Mouse (Mus musculus): ENCODE measurements around the gene Tmem179. TPM values are rescaled to one million over a fixed set of nuclear protein-coding genes. Genes with fewer than 3 reads are reported as not detected.

The Tmem179 gene
- polyA plus RNA-seq, 1 experiment from 2014 or later = 84.0 TPM

GRCm38 (mm10) chr12:112518105-112518504 is 1.6 kb upstream of the Tmem179 start:
- H3K4me1 ChIP-seq = peaks cover 17% of the 10 kb centered on the region
- H3K4me3 ChIP-seq (replicated peaks) = no peak overlapping the region
- no peaks in the 10 kb centered on the region for H3K36me3 ChIP-seq
- no peak overlapping the region for H3K4me2 ChIP-seq
- H3K9me3 ChIP-seq (replicated peaks) = no peaks in the 10 kb centered on the region
- ATAC-seq (ENCODE audit: low FRiP score) = no peak
- H3K27me3 ChIP-seq (replicated peaks) = no peaks in the 10 kb centered on the region
- no peak overlapping the region for H3K27ac ChIP-seq (replicated peaks)
- WGBS = 53% methylated on average over 4 of the region's 4 CpGs
- H3K9ac ChIP-seq (replicated peaks) = no peak overlapping the region

DNA sequence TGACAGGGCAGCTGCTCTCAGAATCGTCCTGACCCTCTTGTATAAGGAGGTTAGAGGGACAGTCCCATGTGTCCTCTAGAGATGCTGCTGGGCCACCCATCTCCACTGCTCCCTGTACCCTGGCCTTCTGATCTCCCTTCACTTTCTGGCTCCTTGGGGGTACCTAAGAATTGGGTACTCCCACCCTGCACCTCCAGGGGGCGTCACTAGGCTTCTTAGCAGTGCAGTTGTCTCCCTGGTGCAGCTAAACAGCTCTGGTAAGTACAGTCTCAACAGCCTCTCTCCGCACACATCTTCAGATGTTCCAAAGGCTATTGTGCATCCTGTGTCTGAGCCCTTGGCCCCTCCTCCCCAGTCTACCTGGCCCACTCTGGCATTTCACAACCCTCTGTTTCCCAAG is 1.6 kb downstream of the Tmem179 start:
- Histone ChIP-seq H3K36me3 (no peaks in the 10 kb centered on the region), H3K9me3 (replicated peaks) (no peaks in the 10 kb centered on the region), H3K4me3 (replicated peaks) (no peak overlapping the region), H3K27me3 (replicated peaks) (no peaks in the 10 kb centered on the region), H3K9ac (replicated peaks) (no peak overlapping the region), H3K4me2 (no peak overlapping the region), H3K4me1 (peaks cover 38% of the 10 kb centered on the region), H3K27ac (replicated peaks) (no peak overlapping the region)
- ATAC-seq (ENCODE audit: low FRiP score) = no peak
- 49% methylated on average over 3 of the region's 3 CpGs for WGBS

GRCm38 (mm10) chr12:112510733-112511372 is 5.7 kb downstream of the Tmem179 start:
- ATAC-seq (ENCODE audit: low FRiP score) = peak; percentile 85
- Histone ChIP-seq H3K27ac (replicated peaks) (peak overlapping the region; percentile 79), H3K9me3 (replicated peaks) (no peaks in the 10 kb centered on the region), H3K36me3 (no peaks in the 10 kb centered on the region), H3K27me3 (replicated peaks) (no peaks in the 10 kb centered on the region; the same call in 1 of the 2 replicates), H3K4me2 (peak overlapping the region; percentile 68), H3K9ac (replicated peaks) (peak overlapping the region; percentile 47), H3K4me3 (replicated peaks) (peak overlapping the region; percentile 43), H3K4me1 (peaks cover 62% of the 10 kb centered on the region)
- 2% methylated on average over 62 of the region's 62 CpGs for WGBS

DNA sequence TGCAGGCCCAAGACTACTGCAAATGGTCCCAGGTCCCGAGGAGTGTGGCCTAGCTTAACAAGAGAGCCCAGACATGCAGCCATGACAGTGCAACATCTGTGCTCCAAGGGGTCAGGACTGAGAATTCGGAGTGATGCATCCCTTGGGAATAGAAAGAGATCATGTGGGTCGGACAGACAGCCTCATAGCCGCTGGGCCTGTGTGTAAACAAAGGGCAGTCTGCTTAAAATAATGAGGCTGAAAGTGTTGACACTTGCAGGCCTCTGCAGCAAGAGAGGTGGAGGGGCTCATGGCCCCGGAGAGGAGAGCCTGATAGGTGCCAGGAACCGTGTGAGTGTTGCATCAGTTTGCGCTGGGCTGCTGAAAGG is 6.2 kb downstream of the Tmem179 start:
- Histone ChIP-seq H3K9ac (replicated peaks) (peak overlapping the region; percentile 47), H3K4me2 (peak overlapping the region; percentile 68), H3K4me3 (replicated peaks) (peak overlapping the region; percentile 43), H3K4me1 (peaks cover 62% of the 10 kb centered on the region), H3K9me3 (replicated peaks) (no peaks in the 10 kb centered on the region), H3K27ac (replicated peaks) (peak overlapping the region; percentile 79), H3K36me3 (no peaks in the 10 kb centered on the region), H3K27me3 (replicated peaks) (no peaks in the 10 kb centered on the region; the same call in 1 of the 2 replicates)
- WGBS = 16% methylated on average over 7 of the region's 7 CpGs
- no peak for ATAC-seq (ENCODE audit: low FRiP score)

DNA sequence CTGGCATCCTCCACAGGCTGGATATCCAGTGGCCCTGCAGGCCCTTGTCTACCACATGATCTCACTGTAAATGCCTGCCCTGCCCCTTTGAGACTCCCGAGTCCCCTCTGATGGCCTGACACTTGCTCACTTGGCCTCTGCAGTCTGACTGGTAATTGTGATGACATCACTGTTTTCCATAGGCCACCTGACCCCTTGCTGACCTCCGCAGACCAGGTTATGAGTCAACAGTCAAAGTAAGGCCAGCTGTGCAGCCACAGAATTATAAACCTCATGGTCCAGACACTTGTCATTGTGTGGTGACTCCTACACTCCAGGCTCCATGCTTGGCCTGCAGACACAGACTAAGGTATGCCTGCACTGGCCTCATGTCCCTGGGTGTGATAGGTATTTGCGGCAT is 8.6 kb downstream of the Tmem179 start:
- Histone ChIP-seq H3K4me2 (peak overlapping the region; percentile 68), H3K9me3 (replicated peaks) (no peaks in the 10 kb centered on the region), H3K4me1 (peaks cover 62% of the 10 kb centered on the region), H3K27me3 (replicated peaks) (no peaks in the 10 kb centered on the region; the same call in 1 of the 2 replicates), H3K36me3 (no peaks in the 10 kb centered on the region), H3K27ac (replicated peaks) (peak overlapping the region; percentile 68), H3K9ac (replicated peaks) (no peak overlapping the region), H3K4me3 (replicated peaks) (no peak overlapping the region)
- WGBS = 78% methylated on average over 3 of the region's 3 CpGs
- ATAC-seq (ENCODE audit: low FRiP score) = no peak

DNA sequence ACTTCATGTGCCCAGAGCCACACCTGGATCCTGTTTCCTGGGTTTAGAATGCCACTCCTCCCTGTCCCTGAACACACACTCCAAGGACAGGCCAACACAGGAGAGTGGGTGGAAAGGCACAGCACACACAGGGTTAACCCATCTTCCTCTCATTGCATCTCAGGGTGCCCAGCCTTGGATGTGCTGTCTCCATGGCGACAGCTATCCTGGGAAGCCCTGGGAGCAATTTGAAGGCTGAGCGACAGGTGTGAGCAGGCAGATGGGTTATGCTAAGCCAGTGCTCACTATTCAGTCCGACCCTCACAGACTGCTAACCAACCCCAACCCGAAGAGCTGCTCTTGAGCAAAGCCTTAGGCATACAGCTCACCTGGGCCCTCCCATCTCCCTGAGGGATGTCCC is 9.3 kb downstream of the Tmem179 start:
- peak; percentile 54 for ATAC-seq (ENCODE audit: low FRiP score)
- H3K36me3 ChIP-seq = no peaks in the 10 kb centered on the region
- no peaks in the 10 kb centered on the region; the same call in 1 of the 2 replicates for H3K27me3 ChIP-seq (replicated peaks)
- H3K4me1 ChIP-seq = peaks cover 62% of the 10 kb centered on the region
- 14% methylated on average over 4 of the region's 4 CpGs for WGBS
- H3K9me3 ChIP-seq (replicated peaks) = no peaks in the 10 kb centered on the region
- peak overlapping the region; percentile 68 for H3K27ac ChIP-seq (replicated peaks)
- peak overlapping the region; percentile 68 for H3K4me2 ChIP-seq
- no peak overlapping the region for H3K9ac ChIP-seq (replicated peaks)
- no peak overlapping the region; the same call in 1 of the 2 replicates for H3K4me3 ChIP-seq (replicated peaks)

DNA sequence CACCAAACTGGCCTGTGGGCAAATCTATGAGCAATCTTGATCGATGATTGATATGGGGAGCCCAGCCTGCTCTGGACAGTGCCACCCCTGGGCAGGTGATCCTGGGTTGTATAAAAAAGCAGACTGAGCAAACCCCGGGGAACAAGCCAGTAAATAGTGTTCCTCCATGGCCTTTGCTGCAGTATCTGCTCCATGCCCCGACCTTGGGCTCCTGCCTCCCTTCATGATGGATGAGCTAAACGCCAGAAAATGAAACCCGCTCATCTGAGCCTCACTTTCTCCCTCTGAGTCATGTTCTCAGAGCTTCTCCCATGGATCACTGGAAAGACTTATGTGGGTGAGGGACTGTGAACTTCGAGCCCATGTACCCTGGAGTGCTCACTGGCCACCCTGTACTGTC is 10.3 kb downstream of the Tmem179 start:
- WGBS = 71% methylated on average over 6 of the region's 6 CpGs
- peak overlapping the region; percentile 68; the same call in 1 of the 2 replicates for H3K27ac ChIP-seq (replicated peaks)
- H3K9ac ChIP-seq (replicated peaks) = no peak overlapping the region
- H3K27me3 ChIP-seq (replicated peaks) = no peaks in the 10 kb centered on the region; the same call in 1 of the 2 replicates
- H3K4me2 ChIP-seq = no peak overlapping the region
- no peaks in the 10 kb centered on the region for H3K9me3 ChIP-seq (replicated peaks)
- H3K4me1 ChIP-seq = peaks cover 54% of the 10 kb centered on the region
- H3K36me3 ChIP-seq = no peaks in the 10 kb centered on the region
- H3K4me3 ChIP-seq (replicated peaks) = no peak overlapping the region
- ATAC-seq (ENCODE audit: low FRiP score) = no peak

DNA sequence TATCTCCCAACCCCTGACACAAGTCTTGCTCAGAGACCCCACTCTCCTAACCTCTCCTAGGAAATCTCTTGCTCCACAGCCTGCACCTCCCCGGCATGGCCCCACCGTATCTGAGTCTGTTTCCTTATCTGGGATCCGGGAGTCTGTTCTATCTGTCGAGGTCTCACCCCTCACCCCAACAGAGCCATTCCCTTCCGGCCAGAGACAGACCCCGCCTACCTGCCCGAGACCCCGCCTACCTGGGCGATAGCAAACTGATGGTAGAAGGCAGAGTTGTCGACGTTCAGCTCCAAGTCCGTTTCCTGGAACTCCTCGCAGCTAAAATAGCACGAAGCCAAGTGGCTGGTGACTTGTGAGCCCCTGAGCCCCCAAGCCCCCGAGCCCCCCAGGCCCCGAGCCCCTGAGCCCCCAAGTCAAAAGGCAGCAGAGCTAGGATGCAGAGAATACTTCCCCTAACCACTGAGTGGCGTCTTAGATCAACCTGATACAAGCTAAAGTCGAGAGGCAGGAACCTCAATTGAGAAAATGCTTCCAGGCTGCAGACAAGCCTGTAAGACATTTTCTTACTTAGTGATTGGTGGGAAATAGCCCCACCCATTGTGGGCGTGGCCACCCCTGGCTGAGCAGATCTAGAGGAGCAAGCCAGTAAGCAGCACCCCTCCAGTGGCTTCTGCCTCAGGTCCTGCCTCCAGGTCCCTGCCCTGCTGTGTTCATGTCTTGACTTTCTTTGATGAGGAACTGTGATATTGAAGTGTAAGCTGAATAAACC is 13.4 kb downstream of the Tmem179 start:
- WGBS = 49% methylated on average over 19 of the region's 19 CpGs
- Histone ChIP-seq H3K4me2 (no peak overlapping the region), H3K27me3 (replicated peaks) (0 out of 2 replicates have a peak, but pooled peaks cover 4% of the 10 kb centered on the region), H3K36me3 (0 out of 2 replicates have a peak, but pooled peaks cover 3% of the 10 kb centered on the region), H3K4me3 (replicated peaks) (no peak overlapping the region), H3K4me1 (peaks cover 23% of the 10 kb centered on the region), H3K9me3 (replicated peaks) (no peaks in the 10 kb centered on the region), H3K9ac (replicated peaks) (no peak overlapping the region), H3K27ac (replicated peaks) (no peak overlapping the region)
- ATAC-seq (ENCODE audit: low FRiP score) = no peak

DNA sequence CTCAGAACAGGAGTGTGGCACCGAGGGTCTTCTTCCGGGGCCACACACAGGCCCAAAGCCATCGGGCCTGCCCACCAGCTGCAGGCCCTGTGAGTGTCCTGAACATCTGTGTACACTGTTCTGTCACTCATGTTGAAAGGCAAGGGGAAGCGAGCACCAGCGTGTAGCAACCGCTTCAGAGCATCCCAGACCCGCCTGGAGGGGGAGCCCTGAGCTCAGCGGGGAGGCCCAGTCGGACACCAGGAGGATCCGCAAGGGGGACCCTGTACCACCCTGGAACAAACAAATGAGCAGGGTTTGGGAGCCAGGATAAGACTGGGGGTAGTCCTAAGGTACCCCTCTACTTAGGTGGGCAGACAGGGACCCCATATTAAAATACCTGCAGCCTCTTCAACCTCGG is 17.9 kb downstream of the Tmem179 start:
- no peak overlapping the region for H3K4me2 ChIP-seq
- H3K4me1 ChIP-seq = no peaks in the 10 kb centered on the region
- H3K27ac ChIP-seq (replicated peaks) = no peak overlapping the region
- 48% methylated on average over 11 of the region's 11 CpGs for WGBS
- 0 out of 2 replicates have a peak, but pooled peaks cover 3% of the 10 kb centered on the region for H3K36me3 ChIP-seq
- no peaks in the 10 kb centered on the region for H3K9me3 ChIP-seq (replicated peaks)
- H3K9ac ChIP-seq (replicated peaks) = no peak overlapping the region
- ATAC-seq (ENCODE audit: low FRiP score) = no peak
- peaks cover 8% of the 10 kb centered on the region; the same call in 1 of the 2 replicates for H3K27me3 ChIP-seq (replicated peaks)
- no peak overlapping the region for H3K4me3 ChIP-seq (replicated peaks)

DNA sequence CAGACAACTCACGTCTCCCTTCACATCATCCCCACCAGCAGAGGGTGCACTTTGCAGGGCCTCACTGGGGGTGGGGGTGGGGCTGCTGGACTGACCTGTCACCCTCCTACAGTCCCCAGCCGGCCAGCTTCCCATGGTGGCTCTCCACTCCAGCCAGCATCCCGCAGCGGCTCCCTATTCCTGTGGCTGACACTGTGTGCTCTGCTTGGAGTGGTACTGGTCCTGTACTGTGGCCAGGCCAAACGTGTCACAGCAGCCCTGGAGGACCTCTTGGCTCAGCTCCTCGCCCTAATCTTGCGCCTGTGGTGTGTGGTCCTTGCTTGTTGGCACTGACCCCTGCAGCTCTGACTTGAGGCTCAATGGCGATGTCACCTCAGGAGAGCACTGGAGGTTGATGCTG is 18.8 kb downstream of the Tmem179 start:
- Histone ChIP-seq H3K9ac (replicated peaks) (no peak overlapping the region), H3K4me1 (no peaks in the 10 kb centered on the region), H3K36me3 (0 out of 2 replicates have a peak, but pooled peaks cover 3% of the 10 kb centered on the region), H3K4me2 (no peak overlapping the region), H3K9me3 (replicated peaks) (no peaks in the 10 kb centered on the region), H3K27me3 (replicated peaks) (peaks cover 8% of the 10 kb centered on the region; the same call in 1 of the 2 replicates), H3K4me3 (replicated peaks) (no peak overlapping the region), H3K27ac (replicated peaks) (no peak overlapping the region)
- ATAC-seq (ENCODE audit: low FRiP score) = no peak
- 84% methylated on average over 8 of the region's 8 CpGs for WGBS

GRCm38 (mm10) chr12:112496136-112496535 is 20.4 kb downstream of the Tmem179 start:
- H3K36me3 ChIP-seq = 0 out of 2 replicates have a peak, but pooled peaks cover 3% of the 10 kb centered on the region
- ATAC-seq (ENCODE audit: low FRiP score) = no peak
- H3K9me3 ChIP-seq (replicated peaks) = no peaks in the 10 kb centered on the region
- no peak overlapping the region for H3K4me2 ChIP-seq
- peaks cover 8% of the 10 kb centered on the region; the same call in 1 of the 2 replicates for H3K27me3 ChIP-seq (replicated peaks)
- H3K9ac ChIP-seq (replicated peaks) = no peak overlapping the region
- H3K4me3 ChIP-seq (replicated peaks) = no peak overlapping the region
- 65% methylated on average over 5 of the region's 5 CpGs for WGBS
- H3K27ac ChIP-seq (replicated peaks) = no peak overlapping the region
- H3K4me1 ChIP-seq = peaks cover 7% of the 10 kb centered on the region
